Mouse (Mus musculus) midbrain, embryonic 14.5 days (tissue): ENCODE measurements around the gene Rap1gap. TPM values are rescaled to one million over a fixed set of nuclear protein-coding genes. Genes with fewer than 3 reads are reported as not detected.
A peak's percentile ranks its signal among the peaks of the same experiment; 100 is the strongest.

Experiments used
- ATAC-seq: fragments of 200-750 bp; cut with Nextera tagmentation; 2 replicates; pipeline ENCODE4 v1.8.0; 2017; ENCODE audit warnings: moderate number of reproducible peaks, moderate library complexity; ENCODE audit not compliant: low FRiP score, low TSS enrichment
- DNase-seq: peaks from one replicate; pipeline ENCODE4 v3.0.0-alpha.2; 2015
- H3K27ac ChIP-seq: fragments of 300-500 bp; sonication (generic); replicated peaks from 2 replicates; pipeline ENCODE4 v1.5.1; 2014; ENCODE audit warnings: mild to moderate bottlenecking, low read depth, low read length, moderate library complexity
- H3K27me3 ChIP-seq: fragments of 300-500 bp; sonication (generic); 2 replicates; pipeline ENCODE4 v1.6.1; 2014; ENCODE audit warnings: low read length, control low read depth, mixed read lengths; ENCODE audit not compliant: control insufficient read depth, insufficient read depth
- H3K36me3 ChIP-seq: fragments of 300-500 bp; sonication (generic); 2 replicates; pipeline ENCODE4 v1.6.1; 2014; ENCODE audit warnings: low read length, control low read depth; ENCODE audit not compliant: control insufficient read depth, insufficient read depth
- H3K4me1 ChIP-seq: fragments of 300-500 bp; sonication (generic); 2 replicates; pipeline ENCODE4 v1.6.1; 2014; ENCODE audit warnings: mild to moderate bottlenecking, antibody characterized with exemption, low read length, control low read depth; ENCODE audit not compliant: control insufficient read depth, insufficient read depth
- H3K4me2 ChIP-seq: fragments of 300-500 bp; sonication (generic); 2 replicates; pipeline ENCODE4 v1.6.1; 2014; ENCODE audit warnings: mild to moderate bottlenecking, low read length, moderate library complexity
- H3K4me3 ChIP-seq: fragments of 300-500 bp; sonication (generic); replicated peaks from 2 replicates; pipeline ENCODE4 v1.5.1; 2014; ENCODE audit warnings: low read depth, low read length
- H3K9ac ChIP-seq: fragments of 300-500 bp; sonication (generic); replicated peaks from 2 replicates; pipeline ENCODE4 v1.6.1; 2014; ENCODE audit warnings: mild to moderate bottlenecking, low read length, moderate library complexity
- H3K9me3 ChIP-seq: fragments of 300-500 bp; sonication (generic); 2 replicates; pipeline ENCODE4 v1.6.1; 2016; ENCODE audit warnings: low read length, control low read depth, mixed read lengths; ENCODE audit not compliant: control insufficient read depth
- WGBS: fragments of 180-500 bp; shearing (Covaris S2); extraction: QIAGEN DNeasy Blood & Tissue Kit; methylation state at CpG from one replicate; pipeline ENCODE4 v1.1.7; 2014; 5-methylcytosine and 5-hydroxymethylcytosine counted together
- polyA plus RNA-seq: library from polyadenylated mRNA; unstranded; fragments of >200 nt; fragmentation: Nextera tagmentation; extraction: Ambion mirVana; gene quantifications from 2 replicates; pipeline ENCODE4 v1.2.1, GENCODE M21; 2014

Gene Rap1gap
- polyA plus RNA-seq: 57.7 and 60.8 TPM in 2 replicates

- H3K4me3 ChIP-seq: peak within 1 kb of the TSS; percentile 62
- H3K9ac ChIP-seq: peak within 1 kb of the TSS; percentile 79
- no peaks in the 10 kb centered on the region for H3K36me3 ChIP-seq
- no peaks in the 10 kb centered on the region; the same call in 1 of the 2 replicates for H3K27me3 ChIP-seq
- under 1% methylated on average over 44 of the region's 44 CpGs for WGBS
- DNase-seq: peak; percentile 77
- peak within 1 kb of the TSS; percentile 26; the same call in 1 of the 2 replicates for H3K27ac ChIP-seq
- peaks cover 31% of the 10 kb centered on the region for H3K4me1 ChIP-seq
- H3K4me2 ChIP-seq: peak within 1 kb of the TSS; percentile 81
- H3K9me3 ChIP-seq: no peaks in the 10 kb centered on the region
- ATAC-seq: peak; percentile 61; the same call in 1 of the 2 replicates
Measured at GRCm38 (mm10) chr4:137664433-137664979, at the start of gene Rap1gap. Gene Rap1gap, plus strand, starts transcription at chr4:137664726.

DNA sequence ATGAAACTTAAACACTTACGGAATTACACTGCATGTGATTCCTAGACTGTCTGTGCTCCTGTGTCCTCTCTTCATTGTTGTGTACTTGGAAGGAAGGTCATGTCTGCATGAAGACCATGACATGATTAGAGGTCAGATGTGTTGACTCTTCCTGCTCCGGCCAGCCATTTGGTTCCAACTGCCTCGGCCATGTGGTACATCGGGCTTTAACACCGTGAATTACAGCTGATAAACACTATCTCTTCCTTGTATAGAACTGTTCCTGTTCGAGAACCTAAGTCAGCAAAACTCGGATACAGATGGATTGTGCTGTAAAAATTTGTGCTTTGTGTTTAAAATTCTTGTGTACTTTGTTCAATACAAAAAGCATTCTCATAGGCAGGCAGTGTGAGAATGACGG is 41.7 kb upstream of the Rap1gap start:
- H3K4me1 ChIP-seq: no peaks in the 10 kb centered on the region
- H3K4me3 ChIP-seq: no peak overlapping the region
- H3K36me3 ChIP-seq: peaks cover 86% of the 10 kb centered on the region
- ATAC-seq (no peak), DNase-seq (no peak)
- no peaks in the 10 kb centered on the region for H3K27me3 ChIP-seq
- 95% methylated on average over 8 of the region's 8 CpGs for WGBS
- no peak overlapping the region for H3K4me2 ChIP-seq
- no peak overlapping the region for H3K9ac ChIP-seq
- no peak overlapping the region for H3K27ac ChIP-seq
- no peaks in the 10 kb centered on the region for H3K9me3 ChIP-seq

DNA sequence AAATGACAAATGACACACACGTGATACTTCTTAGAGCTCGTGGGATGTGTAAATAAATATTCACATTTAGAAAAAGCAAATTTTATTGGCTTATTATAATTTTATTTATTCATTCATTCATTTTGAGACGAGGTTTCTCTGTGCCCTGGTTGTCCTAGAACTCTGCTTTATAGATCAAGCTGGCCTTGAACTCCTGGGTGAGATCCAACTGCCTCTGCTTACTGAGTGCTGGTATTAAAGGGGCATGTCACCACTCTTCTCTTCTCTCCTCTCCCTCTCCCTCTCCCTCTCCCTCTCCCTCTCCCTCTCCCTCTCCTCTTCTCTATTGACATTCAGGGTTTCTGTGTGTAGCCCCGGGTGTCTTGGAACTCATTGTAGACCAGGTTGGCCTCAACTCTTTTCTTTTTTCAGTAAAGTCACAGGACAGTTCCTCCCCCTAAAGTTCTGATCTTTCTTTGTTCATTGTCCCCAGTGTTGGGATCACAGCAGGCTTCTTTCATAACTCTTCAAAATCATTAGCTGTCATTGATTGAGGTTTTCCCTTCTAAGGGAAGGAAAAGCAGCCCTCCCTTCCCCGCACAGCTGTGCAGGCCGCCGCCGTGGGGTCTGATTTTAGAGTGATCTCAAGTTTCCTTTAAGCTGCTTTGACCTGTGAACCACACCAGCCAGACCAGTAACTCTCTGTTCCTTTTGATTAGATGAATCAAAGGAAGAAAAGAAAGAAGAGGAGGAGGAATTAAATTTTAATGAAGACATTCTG is 36.9 kb upstream of the Rap1gap start:
- WGBS: 42% methylated on average over 8 of the region's 8 CpGs
- no peak overlapping the region for H3K4me3 ChIP-seq
- no peak for ATAC-seq

GRCm38 (mm10) chr4:137628400-137628799 is 36.1 kb upstream of the Rap1gap start:
- H3K27ac ChIP-seq: no peak overlapping the region
- DNase-seq (no peak), ATAC-seq (no peak)
- no peak overlapping the region for H3K4me2 ChIP-seq
- peaks cover 88% of the 10 kb centered on the region for H3K36me3 ChIP-seq
- no peak overlapping the region for H3K4me3 ChIP-seq
- H3K9me3 ChIP-seq: no peaks in the 10 kb centered on the region
- no peaks in the 10 kb centered on the region for H3K4me1 ChIP-seq
- H3K9ac ChIP-seq: no peak overlapping the region
- no peaks in the 10 kb centered on the region for H3K27me3 ChIP-seq
- 82% methylated on average over 6 of the region's 6 CpGs for WGBS

More for the DNA sequence above, 36.9 kb upstream of the Rap1gap start:
- Histone ChIP-seq H3K27me3 (no peaks in the 10 kb centered on the region), H3K9ac (no peak overlapping the region), H3K4me2 (no peak overlapping the region), H3K36me3 (peaks cover 88% of the 10 kb centered on the region), H3K27ac (no peak overlapping the region), H3K4me1 (no peaks in the 10 kb centered on the region), H3K9me3 (no peaks in the 10 kb centered on the region)
- DNase-seq: peak; percentile 15

DNA sequence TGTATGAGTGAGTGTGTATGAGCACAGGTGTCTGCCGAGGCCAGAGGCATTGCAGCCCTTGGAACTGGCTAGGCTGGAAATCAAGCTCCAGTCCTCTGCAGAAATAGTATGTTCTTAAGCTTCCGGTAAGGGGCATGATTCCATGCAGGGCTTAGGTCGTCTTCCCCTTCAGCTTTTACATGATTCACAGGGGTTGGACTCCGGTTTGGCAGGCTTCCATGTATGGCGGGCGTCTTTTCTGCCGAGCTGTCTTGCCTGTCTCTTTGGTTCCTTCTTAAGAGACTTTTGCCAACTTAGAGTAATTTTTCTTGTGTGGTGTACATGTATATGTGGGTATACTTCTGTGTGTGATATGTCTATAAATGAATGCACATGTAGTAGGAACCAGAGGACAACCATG is 35.2 kb upstream of the Rap1gap start:
- Histone ChIP-seq H3K4me2 (no peak overlapping the region), H3K9me3 (no peaks in the 10 kb centered on the region), H3K4me3 (no peak overlapping the region), H3K4me1 (no peaks in the 10 kb centered on the region), H3K27ac (no peak overlapping the region), H3K27me3 (no peaks in the 10 kb centered on the region), H3K36me3 (peaks cover 87% of the 10 kb centered on the region), H3K9ac (no peak overlapping the region)
- DNase-seq: no peak
- WGBS: 90% methylated on average over 7 of the region's 7 CpGs
- ATAC-seq: no peak

- Histone ChIP-seq H3K4me1 (no peaks in the 10 kb centered on the region), H3K27ac (no peak overlapping the region), H3K9me3 (no peaks in the 10 kb centered on the region), H3K4me3 (no peak overlapping the region), H3K27me3 (no peaks in the 10 kb centered on the region), H3K36me3 (peaks cover 86% of the 10 kb centered on the region), H3K4me2 (no peak overlapping the region), H3K9ac (no peak overlapping the region)
- ATAC-seq (no peak), DNase-seq (no peak)
- 92% methylated on average over 2 of the region's 2 CpGs for WGBS
Measured at GRCm38 (mm10) chr4:137630153-137630552, 34.4 kb upstream of the Rap1gap start.

DNA sequence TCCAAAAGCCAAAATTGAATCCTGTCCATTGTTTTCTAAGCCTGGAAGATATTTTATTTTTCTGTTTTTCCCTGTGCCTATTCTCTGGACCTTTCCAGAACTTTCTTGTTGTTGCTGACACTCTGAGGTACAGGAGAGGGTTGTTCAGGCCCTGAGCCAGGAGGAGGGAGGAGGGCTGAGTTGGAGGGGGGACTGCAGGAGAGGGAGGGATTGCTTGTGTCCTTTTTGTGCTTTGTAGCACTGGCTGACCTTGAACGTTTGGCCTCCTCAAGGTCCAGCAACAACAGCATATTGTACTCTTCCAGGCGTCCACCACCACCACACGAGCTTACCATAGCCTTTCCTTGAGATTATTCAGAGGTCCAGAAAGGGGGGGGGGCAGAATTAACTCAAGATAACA is 32.9 kb upstream of the Rap1gap start:
- Histone ChIP-seq H3K27ac (no peak overlapping the region), H3K4me1 (no peaks in the 10 kb centered on the region), H3K36me3 (peaks cover 91% of the 10 kb centered on the region), H3K27me3 (no peaks in the 10 kb centered on the region), H3K9ac (no peak overlapping the region), H3K4me3 (no peak overlapping the region), H3K9me3 (no peaks in the 10 kb centered on the region), H3K4me2 (no peak overlapping the region)
- WGBS: 81% methylated on average over 3 of the region's 3 CpGs
- ATAC-seq: no peak
- no peak for DNase-seq

- no peak overlapping the region for H3K4me3 ChIP-seq
- H3K4me2 ChIP-seq: no peak overlapping the region
- H3K27ac ChIP-seq: no peak overlapping the region
- ATAC-seq: no peak
- H3K9ac ChIP-seq: no peak overlapping the region
- no peaks in the 10 kb centered on the region for H3K9me3 ChIP-seq
- no peaks in the 10 kb centered on the region for H3K4me1 ChIP-seq
- no peaks in the 10 kb centered on the region for H3K27me3 ChIP-seq
- H3K36me3 ChIP-seq: peaks cover 96% of the 10 kb centered on the region
- WGBS: 94% methylated on average over 4 of the region's 4 CpGs
- DNase-seq: no peak
Measured at GRCm38 (mm10) chr4:137633394-137633793, 31.1 kb upstream of the Rap1gap start.

DNA sequence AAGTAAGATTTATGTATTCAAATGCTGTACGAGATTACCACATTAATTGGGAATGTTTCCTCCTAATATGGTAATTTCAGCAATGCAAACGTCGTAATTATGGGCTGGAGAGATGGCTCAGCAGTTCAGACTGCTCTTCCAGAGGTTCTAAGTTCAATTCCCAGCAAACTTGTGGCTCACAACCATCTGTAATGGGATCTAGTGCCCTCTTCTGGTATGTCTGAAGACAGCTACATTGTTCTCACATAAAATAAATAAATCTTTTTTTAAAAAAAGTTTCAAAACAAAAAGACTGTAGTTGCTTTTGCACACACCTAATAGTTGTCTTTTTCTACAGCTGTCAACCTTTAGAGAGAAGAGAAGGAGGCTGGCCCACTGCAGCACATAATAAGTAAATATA is 27.9 kb upstream of the Rap1gap start:
- H3K9ac ChIP-seq: no peak overlapping the region
- H3K27me3 ChIP-seq: no peaks in the 10 kb centered on the region
- H3K4me1 ChIP-seq: no peaks in the 10 kb centered on the region
- no peak overlapping the region for H3K27ac ChIP-seq
- no peak for ATAC-seq
- DNase-seq: no peak
- no peaks in the 10 kb centered on the region for H3K9me3 ChIP-seq
- H3K4me3 ChIP-seq: no peak overlapping the region
- H3K36me3 ChIP-seq: peaks cover 94% of the 10 kb centered on the region
- no peak overlapping the region for H3K4me2 ChIP-seq
- whole genome bisulfite sequencing: 93% methylated on average over 3 of the region's 3 CpGs
